Mouse (Mus musculus) kidney, embryonic 16.5 days (tissue): Measurements from ENCODE around the gene Kifap3. TPM values are rescaled to one million over a fixed set of nuclear protein-coding genes. Genes with fewer than 3 reads are reported as not detected.

Experiments
- ATAC-seq: fragments of 200-750 bp; cut with Nextera tagmentation; 2 replicates; pipeline ENCODE4 v1.8.0; 2017; ENCODE audit warnings: moderate TSS enrichment; ENCODE audit not compliant: low FRiP score, low TSS enrichment
- H3K27ac ChIP-seq: fragments of 300-500 bp; sonication (generic); 2 replicates; pipeline ENCODE4 v1.5.1; 2014; ENCODE audit warnings: low read length
- H3K27me3 ChIP-seq: fragments of 300-500 bp; sonication (generic); 2 replicates; pipeline ENCODE4 v1.6.1; 2014; ENCODE audit warnings: low read length, control low read depth, mixed read lengths; ENCODE audit not compliant: insufficient read depth
- H3K36me3 ChIP-seq: fragments of 300-500 bp; sonication (generic); 2 replicates; pipeline ENCODE4 v1.6.1; 2014; ENCODE audit warnings: low read length, control low read depth, mixed read lengths; ENCODE audit not compliant: insufficient read depth
- H3K4me1 ChIP-seq: fragments of 300-500 bp; sonication (generic); 2 replicates; pipeline ENCODE4 v1.6.1; 2014; ENCODE audit warnings: low read length, control low read depth, mixed read lengths; ENCODE audit not compliant: insufficient read depth
- H3K4me2 ChIP-seq: fragments of 300-500 bp; sonication (generic); replicated peaks from 2 replicates; pipeline ENCODE4 v1.6.1; 2014; ENCODE audit warnings: low read depth, low read length
- H3K4me3 ChIP-seq: fragments of 300-500 bp; sonication (generic); 2 replicates; pipeline ENCODE4 v1.5.1; 2014; ENCODE audit warnings: mild to moderate bottlenecking, low read length
- H3K9ac ChIP-seq: fragments of 300-500 bp; sonication (generic); replicated peaks from 2 replicates; pipeline ENCODE4 v1.6.1; 2014; ENCODE audit warnings: low read length
- H3K9me3 ChIP-seq: fragments of 300-500 bp; sonication (generic); 2 replicates; pipeline ENCODE4 v1.6.1; 2016; ENCODE audit warnings: low read length, control low read depth
- WGBS: fragments of 180-500 bp; shearing (Covaris S2); extraction: QIAGEN DNeasy Blood & Tissue Kit; methylation state at CpG from one replicate; pipeline ENCODE4 v1.1.7; 2014; 5-methylcytosine and 5-hydroxymethylcytosine counted together
- polyA plus RNA-seq: library from polyadenylated mRNA; unstranded; fragments of >200 nt; fragmentation: Nextera tagmentation; extraction: Ambion mirVana; gene quantifications from 2 replicates; pipeline ENCODE4 v1.2.1, GENCODE M21; 2015

Gene Kifap3
- polyA plus RNA-seq, 1 experiment from 2014 or later: 30.6 TPM

DNA sequence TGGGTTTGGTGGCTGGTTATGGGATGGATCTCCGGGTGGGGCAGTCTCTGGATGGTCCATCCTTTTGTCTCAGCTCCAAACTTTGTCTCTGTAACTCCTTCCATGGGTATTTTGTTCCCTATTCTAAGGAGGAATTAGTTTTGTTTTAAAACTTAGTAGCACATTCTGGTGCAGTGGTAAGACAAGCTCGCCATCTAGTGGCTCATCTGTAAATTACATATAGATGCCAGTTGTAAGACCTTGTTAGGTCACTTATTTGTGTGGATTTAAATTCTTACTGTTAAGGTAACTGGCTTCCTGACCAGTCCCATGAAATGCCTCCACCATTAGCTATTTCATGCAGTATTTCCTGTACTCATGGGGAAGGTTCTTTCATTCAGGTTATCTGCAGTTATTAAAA is 131.0 kb downstream of the Kifap3 start:
- Histone ChIP-seq H3K4me3 (no peak overlapping the region), H3K4me1 (0 out of 2 replicates have a peak, but pooled peaks cover 3% of the 10 kb centered on the region), H3K4me2 (no peak overlapping the region), H3K27ac (no peak overlapping the region), H3K9me3 (no peaks in the 10 kb centered on the region), H3K27me3 (no peaks in the 10 kb centered on the region), H3K36me3 (no peaks in the 10 kb centered on the region), H3K9ac (no peak overlapping the region)
- ATAC-seq: no peak
- WGBS: 6% methylated on average over 2 of the region's 2 CpGs

DNA sequence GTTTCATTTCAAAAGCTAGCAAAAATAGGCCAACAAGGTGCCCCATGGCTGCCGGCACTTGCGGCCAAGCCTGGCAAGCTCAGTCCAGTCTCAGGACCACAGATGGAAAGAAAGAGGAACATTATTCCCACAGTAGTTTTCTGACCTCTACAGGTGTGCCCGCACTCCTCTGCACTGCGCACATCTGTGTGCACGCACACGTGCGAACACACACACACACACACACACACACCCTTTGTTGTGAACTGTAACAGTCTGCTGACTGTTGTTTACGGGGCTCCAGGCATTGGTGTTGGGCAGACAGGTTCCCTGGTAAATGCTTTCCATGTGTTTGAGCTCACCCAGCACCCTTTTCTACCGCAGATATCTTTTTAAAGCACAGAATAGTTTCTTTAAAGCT is 131.4 kb downstream of the Kifap3 start:
- H3K36me3 ChIP-seq: no peaks in the 10 kb centered on the region

DNA sequence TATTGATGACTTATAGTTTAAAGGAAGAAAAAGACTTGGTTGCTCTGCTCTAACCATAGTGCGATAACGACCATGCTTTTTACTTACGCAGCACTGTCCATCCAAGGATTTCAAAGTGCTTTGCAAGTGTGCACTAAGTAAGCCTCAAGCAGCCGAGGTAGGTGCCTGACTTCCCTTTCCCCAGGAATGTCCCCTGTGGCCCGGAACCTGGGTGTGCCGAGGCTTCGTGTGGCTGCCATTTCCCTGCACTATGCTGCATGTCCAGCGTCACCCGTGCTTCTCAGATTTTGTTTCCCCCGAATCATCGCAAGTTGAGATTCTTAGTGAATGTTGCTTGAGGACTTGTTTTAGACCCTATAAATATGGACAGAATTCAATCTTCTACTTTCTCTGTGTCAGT is 132.6 kb downstream of the Kifap3 start:
- Histone ChIP-seq H3K27ac (no peak overlapping the region), H3K4me3 (no peak overlapping the region), H3K27me3 (no peaks in the 10 kb centered on the region), H3K36me3 (peaks cover under 1% of the 10 kb centered on the region; the same call in 1 of the 2 replicates), H3K4me2 (no peak overlapping the region), H3K9me3 (no peaks in the 10 kb centered on the region), H3K9ac (no peak overlapping the region), H3K4me1 (0 out of 2 replicates have a peak, but pooled peaks cover 3% of the 10 kb centered on the region)
- 90% methylated on average over 11 of the region's 11 CpGs for WGBS
- ATAC-seq: no peak

More for the DNA sequence above, 131.4 kb downstream of the Kifap3 start:
- Histone ChIP-seq H3K9ac (no peak overlapping the region), H3K27ac (no peak overlapping the region), H3K4me2 (no peak overlapping the region), H3K4me1 (0 out of 2 replicates have a peak, but pooled peaks cover 3% of the 10 kb centered on the region), H3K9me3 (no peaks in the 10 kb centered on the region), H3K27me3 (no peaks in the 10 kb centered on the region), H3K4me3 (no peak overlapping the region)
- WGBS: 93% methylated on average over 9 of the region's 9 CpGs
- ATAC-seq: no peak

DNA sequence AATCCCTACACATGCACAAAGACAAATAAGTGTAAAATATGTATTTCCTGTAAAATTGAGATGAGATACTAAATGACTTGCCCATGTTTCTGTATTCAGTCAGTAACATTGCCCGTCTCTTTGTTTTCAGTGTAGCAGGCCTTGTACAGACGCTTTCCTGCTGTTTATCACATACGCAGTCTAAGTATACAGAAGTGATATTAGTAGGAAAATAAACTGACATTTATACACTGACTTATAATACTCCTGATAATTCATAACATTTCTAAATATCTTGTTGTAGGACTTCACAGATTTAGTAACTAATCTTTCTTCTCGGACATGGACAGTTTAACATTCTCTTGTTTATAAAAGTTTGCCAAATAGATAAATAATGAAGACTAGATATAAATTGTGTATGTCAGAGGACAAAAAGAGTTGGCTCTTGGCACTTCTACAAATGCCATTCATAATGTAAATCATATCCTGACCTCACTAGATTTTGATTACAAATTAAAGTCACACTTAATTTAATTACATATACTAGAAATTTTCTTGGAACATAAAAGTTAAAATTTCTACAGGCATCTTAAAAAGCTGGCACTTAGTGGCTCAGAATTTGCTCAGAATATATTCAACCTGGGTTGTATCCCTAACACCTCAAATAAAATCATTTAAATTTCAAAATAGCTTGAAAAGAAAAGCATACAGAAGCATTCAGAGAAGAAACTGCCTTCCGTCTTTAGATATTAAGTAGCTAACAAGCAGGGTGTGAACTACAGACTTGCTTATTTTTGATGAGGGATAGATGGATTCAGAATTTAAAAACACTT is 138.2 kb downstream of the Kifap3 start:
- no peak for ATAC-seq
- Histone ChIP-seq H3K27ac (no peak overlapping the region), H3K36me3 (peaks cover 8% of the 10 kb centered on the region; the same call in 1 of the 2 replicates), H3K27me3 (no peaks in the 10 kb centered on the region), H3K4me2 (no peak overlapping the region), H3K9ac (no peak overlapping the region), H3K4me3 (no peak overlapping the region), H3K4me1 (no peaks in the 10 kb centered on the region), H3K9me3 (peaks cover 2% of the 10 kb centered on the region; the same call in 1 of the 2 replicates)
- 89% methylated on average over 5 of the region's 5 CpGs for WGBS

DNA sequence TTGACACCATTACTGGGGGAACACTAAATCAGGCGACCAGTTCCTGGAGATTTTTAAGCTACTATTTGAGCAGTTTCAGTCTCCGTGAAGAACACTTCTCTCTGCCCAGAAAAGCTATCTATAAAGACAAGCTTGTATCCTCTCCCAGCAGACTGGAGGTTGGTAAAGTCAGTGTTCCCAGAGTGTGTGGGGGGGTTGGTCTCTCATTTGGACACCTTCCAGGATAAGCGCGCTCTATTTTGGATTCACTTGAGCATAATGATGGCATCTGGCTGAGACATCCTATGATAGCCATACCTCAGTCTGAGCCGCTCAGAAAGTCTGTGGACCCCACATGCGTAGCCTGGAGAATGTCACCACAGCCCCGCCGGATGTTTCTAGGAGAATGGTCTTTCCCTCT is 144.7 kb downstream of the Kifap3 start:
- no peak for ATAC-seq
- no peak overlapping the region for H3K9ac ChIP-seq
- no peaks in the 10 kb centered on the region for H3K9me3 ChIP-seq
- WGBS: 91% methylated on average over 8 of the region's 8 CpGs
- H3K4me1 ChIP-seq: peaks cover 4% of the 10 kb centered on the region; the same call in 1 of the 2 replicates
- no peaks in the 10 kb centered on the region for H3K27me3 ChIP-seq
- no peaks in the 10 kb centered on the region for H3K36me3 ChIP-seq
- H3K27ac ChIP-seq: no peak overlapping the region
- no peak overlapping the region for H3K4me2 ChIP-seq
- H3K4me3 ChIP-seq: no peak overlapping the region

DNA sequence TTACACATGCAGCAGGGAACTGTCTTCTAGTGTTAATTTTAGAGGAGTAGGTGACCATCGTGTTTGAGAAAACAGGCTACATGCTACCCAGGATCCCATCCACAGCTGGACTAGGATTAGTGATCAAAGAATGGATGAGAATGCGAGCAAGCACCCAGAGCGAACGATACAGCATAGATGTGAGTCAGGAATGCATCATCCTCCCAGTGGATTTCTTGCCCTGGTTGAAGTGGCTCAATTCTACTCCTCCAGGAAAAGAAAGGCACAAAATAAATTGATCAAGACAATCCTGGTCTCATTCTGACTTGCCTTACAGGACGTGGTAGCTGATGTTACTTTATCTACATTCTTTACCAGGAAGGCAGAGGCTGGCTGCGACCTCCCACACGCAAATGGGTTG is 149.5 kb downstream of the Kifap3 start, which contains the start of gene Scyl3:
TSS of gene Scyl3 (plus strand) at position 255 of the 400 bp plus-strand sequence.
- ATAC-seq: no peak
- peak within 1 kb of the TSS; percentile 73 for H3K4me2 ChIP-seq
- peaks cover 15% of the 10 kb centered on the region for H3K4me1 ChIP-seq
- H3K36me3 ChIP-seq: peaks cover 8% of the 10 kb centered on the region; the same call in 1 of the 2 replicates
- H3K9me3 ChIP-seq: no peaks in the 10 kb centered on the region
- WGBS: 69% methylated on average over 7 of the region's 7 CpGs
- H3K4me3 ChIP-seq: peak within 1 kb of the TSS; percentile 79
- peak within 1 kb of the TSS; percentile 93 for H3K9ac ChIP-seq
- no peaks in the 10 kb centered on the region for H3K27me3 ChIP-seq
- peak within 1 kb of the TSS; percentile 79 for H3K27ac ChIP-seq

DNA sequence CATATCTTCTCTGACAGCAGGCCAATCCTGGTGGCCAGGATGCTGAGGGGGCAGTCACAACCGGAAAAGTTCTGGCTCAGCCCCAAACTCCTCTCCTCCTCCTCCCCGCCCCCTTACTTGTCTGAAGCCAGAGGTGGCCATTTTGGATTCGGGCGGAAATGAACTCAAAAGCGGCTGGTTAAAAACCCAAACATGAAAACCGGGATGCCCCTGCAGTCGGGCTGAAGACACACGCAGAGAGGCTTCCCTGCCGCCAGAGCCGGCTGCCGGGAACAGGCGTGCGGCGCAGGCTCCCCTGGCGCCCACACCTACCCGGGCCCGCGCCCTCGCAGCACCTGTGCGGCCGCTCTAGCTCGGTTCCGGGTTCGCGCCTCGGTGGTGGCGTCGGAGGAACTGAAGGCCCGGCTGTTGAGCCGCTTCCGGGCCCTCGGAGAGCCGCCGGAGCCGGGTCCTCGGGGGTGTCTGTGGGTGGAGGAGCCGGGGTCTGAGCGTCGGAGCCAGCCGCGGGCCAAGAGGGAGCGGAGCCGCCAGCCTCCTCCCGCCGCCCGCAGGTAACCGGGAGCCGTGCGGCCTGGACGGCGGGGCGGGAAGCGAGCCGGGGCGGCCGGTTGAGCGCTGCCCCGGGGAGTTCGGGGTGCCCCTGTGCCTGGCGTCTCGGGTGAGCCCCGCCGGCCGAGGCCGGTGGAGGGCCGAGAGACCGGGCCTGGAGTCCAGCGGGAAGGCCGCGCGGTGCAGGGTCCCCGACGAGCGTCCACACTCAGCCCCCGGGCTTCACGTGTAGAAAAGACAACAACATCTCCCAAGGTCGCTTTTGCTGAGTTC is 150.5 kb downstream of the Kifap3 start:
- H3K27ac ChIP-seq: peak overlapping the region; percentile 79
- H3K36me3 ChIP-seq: peaks cover 16% of the 10 kb centered on the region; the same call in 1 of the 2 replicates
- peak overlapping the region; percentile 93 for H3K9ac ChIP-seq
- WGBS: under 1% methylated on average over 71 of the region's 77 CpGs
- H3K9me3 ChIP-seq: no peaks in the 10 kb centered on the region
- peak overlapping the region; percentile 73 for H3K4me2 ChIP-seq
- peaks cover 15% of the 10 kb centered on the region for H3K4me1 ChIP-seq
- H3K4me3 ChIP-seq: peak overlapping the region; percentile 79
- peak; percentile 95 for ATAC-seq
- H3K27me3 ChIP-seq: no peaks in the 10 kb centered on the region

DNA sequence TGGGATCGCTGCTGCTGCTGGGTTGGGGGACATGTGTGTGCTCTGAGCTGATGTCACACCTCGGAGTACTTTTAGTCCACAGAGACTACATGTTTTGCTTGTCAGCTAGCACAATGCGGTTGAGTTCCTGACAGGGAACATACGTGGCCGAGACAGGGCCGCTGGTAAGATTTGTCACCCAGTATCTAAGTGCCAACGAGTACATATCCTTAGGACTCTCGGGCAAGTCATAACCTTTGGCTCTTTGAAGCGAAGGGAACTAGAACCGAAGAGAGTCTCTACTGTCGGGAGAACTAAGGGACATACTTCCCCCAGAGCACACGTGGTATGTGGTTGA is 151.0 kb downstream of the Kifap3 start:
- Histone ChIP-seq H3K36me3 (peaks cover 19% of the 10 kb centered on the region; the same call in 1 of the 2 replicates), H3K27ac (peak overlapping the region; percentile 79; the same call in 1 of the 2 replicates), H3K9me3 (no peaks in the 10 kb centered on the region), H3K4me1 (peaks cover 15% of the 10 kb centered on the region), H3K4me3 (peak overlapping the region; percentile 79), H3K4me2 (peak overlapping the region; percentile 73), H3K9ac (peak overlapping the region; percentile 93), H3K27me3 (no peaks in the 10 kb centered on the region)
- ATAC-seq: peak; percentile 3; the same call in 1 of the 2 replicates
- 1% methylated on average over 12 of the region's 12 CpGs for WGBS

DNA sequence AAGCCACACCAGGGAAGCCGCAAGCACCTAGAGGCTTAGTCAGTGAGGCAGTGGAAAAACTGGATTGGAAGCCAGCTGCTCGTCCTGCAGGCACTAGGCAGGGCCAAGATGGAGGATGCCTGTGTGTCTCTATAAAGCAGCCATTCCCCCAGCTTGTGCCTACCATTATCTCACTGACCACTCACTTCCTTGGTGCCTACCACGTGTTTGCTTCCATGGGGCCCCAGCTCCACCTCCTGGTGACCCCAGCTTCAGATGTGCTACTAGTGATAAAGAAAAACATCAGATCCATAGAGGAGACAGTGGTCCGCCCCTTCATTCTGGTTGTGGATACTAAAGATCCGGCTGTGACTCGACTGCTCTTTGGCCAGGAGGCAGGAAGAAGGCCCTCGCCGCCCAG is 152.4 kb downstream of the Kifap3 start:
- no peaks in the 10 kb centered on the region for H3K27me3 ChIP-seq
- peaks cover 33% of the 10 kb centered on the region; the same call in 1 of the 2 replicates for H3K36me3 ChIP-seq
- WGBS: 87% methylated on average over 8 of the region's 8 CpGs
- H3K4me2 ChIP-seq: no peak overlapping the region
- no peak overlapping the region for H3K9ac ChIP-seq
- H3K4me3 ChIP-seq: no peak overlapping the region
- no peaks in the 10 kb centered on the region for H3K9me3 ChIP-seq
- H3K27ac ChIP-seq: no peak overlapping the region
- ATAC-seq: no peak
- peaks cover 15% of the 10 kb centered on the region for H3K4me1 ChIP-seq
